Mouse (Mus musculus) limb, embryonic 13.5 days (tissue): ENCODE measurements at regions not wholly inside any gene's neighbourhood (a gene's known extent, or its start where the extent isn't known, plus 50 kb on each side); places are given as distances from the start of the nearest gene placed in this dataset.

Experiments
- ATAC-seq: fragments of 200-750 bp; cut with Nextera tagmentation; 2 replicates; pipeline ENCODE4 v1.8.0; 2017; ENCODE audit warnings: low read depth, moderate number of reproducible peaks, moderate TSS enrichment; ENCODE audit not compliant: low FRiP score
- H3K27ac ChIP-seq: fragments of 300-500 bp; sonication (generic); 2 replicates; pipeline ENCODE4 v1.5.1; 2015; ENCODE audit warnings: inconsistent platforms, mild to moderate bottlenecking, moderate library complexity
- H3K27me3 ChIP-seq: fragments of 300-500 bp; sonication (generic); 2 replicates; pipeline ENCODE4 v1.6.1; 2015; ENCODE audit warnings: mild to moderate bottlenecking, inconsistent platforms
- H3K36me3 ChIP-seq: fragments of 300-500 bp; sonication (generic); 2 replicates; pipeline ENCODE4 v1.6.1; 2015; ENCODE audit warnings: inconsistent platforms, mild to moderate bottlenecking, moderate library complexity
- H3K4me1 ChIP-seq: fragments of 300-500 bp; sonication (generic); 2 replicates; pipeline ENCODE4 v1.6.1; 2015; ENCODE audit warnings: inconsistent platforms
- H3K4me2 ChIP-seq: fragments of 300-500 bp; sonication (generic); replicated peaks from 2 replicates; pipeline ENCODE4 v1.6.1; 2015; ENCODE audit warnings: inconsistent platforms, mild to moderate bottlenecking, moderate library complexity
- H3K4me3 ChIP-seq: fragments of 300-500 bp; sonication (generic); 2 replicates; pipeline ENCODE4 v1.5.1; 2015; ENCODE audit warnings: moderate library complexity, mild to moderate bottlenecking, inconsistent platforms
- H3K9ac ChIP-seq: fragments of 300-500 bp; sonication (generic); 2 replicates; pipeline ENCODE4 v1.6.1; 2015; ENCODE audit warnings: mild to moderate bottlenecking, inconsistent platforms
- H3K9me3 ChIP-seq: fragments of 300-500 bp; sonication (generic); 2 replicates; pipeline ENCODE4 v1.6.1; 2016; ENCODE audit warnings: inconsistent platforms
- WGBS: fragments of 180-500 bp; shearing (Covaris S2); methylation state at CpG from one replicate; pipeline ENCODE4 v1.1.7; 2015; 5-methylcytosine and 5-hydroxymethylcytosine counted together

- 95% methylated on average over 2 of the region's 2 CpGs for WGBS
- no peak for ATAC-seq
- H3K4me2 ChIP-seq: no peak overlapping the region
Measured at GRCm38 (mm10) chr8:86428998-86429651, 151.4 kb downstream of the Abcc12 start.

GRCm38 (mm10) chr8:86428131-86428530 is 152.4 kb downstream of the Abcc12 start:
- Histone ChIP-seq H3K36me3 (no peaks in the 10 kb centered on the region), H3K27me3 (no peaks in the 10 kb centered on the region), H3K4me2 (no peak overlapping the region), H3K4me3 (no peak overlapping the region), H3K9ac (no peak overlapping the region), H3K4me1 (no peaks in the 10 kb centered on the region; the same call in 1 of the 2 replicates), H3K9me3 (no peaks in the 10 kb centered on the region), H3K27ac (no peak overlapping the region)
- ATAC-seq: no peak
- 55% methylated on average over 5 of the region's 5 CpGs for WGBS

More at GRCm38 (mm10) chr8:86428998-86429651, 151.4 kb downstream of the Abcc12 start:
- Histone ChIP-seq H3K4me1 (no peaks in the 10 kb centered on the region; the same call in 1 of the 2 replicates), H3K9me3 (no peaks in the 10 kb centered on the region), H3K36me3 (no peaks in the 10 kb centered on the region), H3K9ac (no peak overlapping the region), H3K27ac (no peak overlapping the region), H3K27me3 (no peaks in the 10 kb centered on the region), H3K4me3 (no peak overlapping the region)

- no peaks in the 10 kb centered on the region for H3K9me3 ChIP-seq
- no peak overlapping the region for H3K9ac ChIP-seq
- ATAC-seq: no peak
- no peak overlapping the region for H3K27ac ChIP-seq
- H3K27me3 ChIP-seq: no peaks in the 10 kb centered on the region
- H3K36me3 ChIP-seq: no peaks in the 10 kb centered on the region
- H3K4me2 ChIP-seq: no peak overlapping the region
- 59% methylated on average over 4 of the region's 4 CpGs for WGBS
- H3K4me1 ChIP-seq: no peaks in the 10 kb centered on the region; the same call in 1 of the 2 replicates
- H3K4me3 ChIP-seq: no peak overlapping the region
Measured at GRCm38 (mm10) chr8:86426056-86426455, 154.4 kb downstream of the Abcc12 start.

- no peaks in the 10 kb centered on the region; the same call in 1 of the 2 replicates for H3K9me3 ChIP-seq
- no peak overlapping the region for H3K4me3 ChIP-seq
- no peaks in the 10 kb centered on the region for H3K27me3 ChIP-seq
- no peak overlapping the region for H3K27ac ChIP-seq
- no peak overlapping the region for H3K9ac ChIP-seq
- no peaks in the 10 kb centered on the region; the same call in 1 of the 2 replicates for H3K4me1 ChIP-seq
- WGBS: 81% methylated on average over 3 of the region's 3 CpGs
- no peak overlapping the region for H3K4me2 ChIP-seq
- no peak for ATAC-seq
- no peaks in the 10 kb centered on the region for H3K36me3 ChIP-seq
Measured at GRCm38 (mm10) chr8:86425382-86425781, 155.1 kb downstream of the Abcc12 start.

GRCm38 (mm10) chr8:86419059-86419651 is 161.3 kb downstream of the Abcc12 start:
- H3K36me3 ChIP-seq: no peaks in the 10 kb centered on the region
- no peak overlapping the region for H3K9ac ChIP-seq
- no peaks in the 10 kb centered on the region for H3K27me3 ChIP-seq
- WGBS: 78% methylated on average over 5 of the region's 5 CpGs
- no peaks in the 10 kb centered on the region; the same call in 1 of the 2 replicates for H3K9me3 ChIP-seq
- ATAC-seq: no peak
- H3K4me3 ChIP-seq: no peak overlapping the region
- no peaks in the 10 kb centered on the region for H3K4me1 ChIP-seq
- no peak overlapping the region for H3K4me2 ChIP-seq
- no peak overlapping the region for H3K27ac ChIP-seq

- no peaks in the 10 kb centered on the region for H3K4me1 ChIP-seq
- H3K27ac ChIP-seq: no peak overlapping the region
- WGBS: 29% methylated on average over 7 of the region's 7 CpGs
- no peaks in the 10 kb centered on the region for H3K36me3 ChIP-seq
- ATAC-seq: no peak
- no peaks in the 10 kb centered on the region for H3K27me3 ChIP-seq
- H3K9me3 ChIP-seq: no peaks in the 10 kb centered on the region; the same call in 1 of the 2 replicates
- H3K4me2 ChIP-seq: no peak overlapping the region
- H3K4me3 ChIP-seq: no peak overlapping the region
- no peak overlapping the region for H3K9ac ChIP-seq
Measured at GRCm38 (mm10) chr8:86418414-86418981, 162.0 kb downstream of the Abcc12 start.

GRCm38 (mm10) chr8:86415208-86415607 is 165.3 kb downstream of the Abcc12 start:
- Histone ChIP-seq H3K4me1 (no peaks in the 10 kb centered on the region), H3K27ac (no peak overlapping the region), H3K27me3 (no peaks in the 10 kb centered on the region), H3K4me3 (no peak overlapping the region), H3K9me3 (no peaks in the 10 kb centered on the region), H3K36me3 (no peaks in the 10 kb centered on the region), H3K4me2 (no peak overlapping the region), H3K9ac (no peak overlapping the region)
- no peak for ATAC-seq
- 76% methylated on average over 2 of the region's 2 CpGs for WGBS

GRCm38 (mm10) chr8:86411232-86411631 is 169.3 kb downstream of the Abcc12 start:
- WGBS: 80% methylated on average over 8 of the region's 8 CpGs
- Histone ChIP-seq H3K9ac (no peak overlapping the region), H3K4me2 (no peak overlapping the region), H3K36me3 (no peaks in the 10 kb centered on the region), H3K4me1 (no peaks in the 10 kb centered on the region), H3K27ac (no peak overlapping the region), H3K9me3 (no peaks in the 10 kb centered on the region), H3K4me3 (no peak overlapping the region), H3K27me3 (no peaks in the 10 kb centered on the region)
- no peak for ATAC-seq

- H3K27ac ChIP-seq: no peak overlapping the region
- WGBS: 66% methylated on average over 3 of the region's 3 CpGs
- no peak for ATAC-seq
- no peaks in the 10 kb centered on the region for H3K27me3 ChIP-seq
- H3K9ac ChIP-seq: no peak overlapping the region
- H3K36me3 ChIP-seq: no peaks in the 10 kb centered on the region
- H3K4me3 ChIP-seq: no peak overlapping the region
- H3K4me1 ChIP-seq: 0 out of 2 replicates have a peak, but pooled peaks cover 6% of the 10 kb centered on the region
- H3K4me2 ChIP-seq: no peak overlapping the region
- H3K9me3 ChIP-seq: no peaks in the 10 kb centered on the region
Measured at GRCm38 (mm10) chr8:86406196-86406595, 174.3 kb downstream of the Abcc12 start.

GRCm38 (mm10) chr8:86403434-86403833 is 177.1 kb downstream of the Abcc12 start:
- Histone ChIP-seq H3K4me3 (no peak overlapping the region), H3K9ac (no peak overlapping the region), H3K36me3 (no peaks in the 10 kb centered on the region), H3K27me3 (no peaks in the 10 kb centered on the region), H3K27ac (no peak overlapping the region), H3K9me3 (no peaks in the 10 kb centered on the region), H3K4me1 (0 out of 2 replicates have a peak, but pooled peaks cover 6% of the 10 kb centered on the region), H3K4me2 (no peak overlapping the region)
- ATAC-seq: no peak
- 66% methylated on average over 4 of the region's 4 CpGs for whole genome bisulfite sequencing

- Histone ChIP-seq H3K9me3 (no peaks in the 10 kb centered on the region), H3K4me3 (no peak overlapping the region), H3K4me2 (no peak overlapping the region), H3K36me3 (no peaks in the 10 kb centered on the region), H3K27me3 (no peaks in the 10 kb centered on the region), H3K27ac (no peak overlapping the region), H3K9ac (no peak overlapping the region), H3K4me1 (0 out of 2 replicates have a peak, but pooled peaks cover 6% of the 10 kb centered on the region)
- no peak for ATAC-seq
- 58% methylated on average over 2 of the region's 2 CpGs for WGBS
Measured at GRCm38 (mm10) chr8:86401946-86402345, 178.5 kb downstream of the Abcc12 start.

GRCm38 (mm10) chr8:86395121-86395520 is 185.4 kb downstream of the Abcc12 start:
- H3K27ac ChIP-seq: no peak overlapping the region
- WGBS: 92% methylated on average over 3 of the region's 3 CpGs
- peaks cover 2% of the 10 kb centered on the region for H3K4me1 ChIP-seq
- ATAC-seq: no peak
- H3K9ac ChIP-seq: no peak overlapping the region
- H3K27me3 ChIP-seq: no peaks in the 10 kb centered on the region
- H3K4me3 ChIP-seq: no peak overlapping the region
- no peaks in the 10 kb centered on the region for H3K36me3 ChIP-seq
- no peak overlapping the region for H3K4me2 ChIP-seq
- 0 out of 2 replicates have a peak, but pooled peaks cover 6% of the 10 kb centered on the region for H3K9me3 ChIP-seq
